In genomic region chr4:84247356-84247755, GRCm38 (mm10) we compare ENCODE assay signal across 24 mouse cellular contexts.
DNase-seq lines count a peak whose midpoint lies in the region; ATAC-seq lines count a peak whose summit lies in the region.
"Had no signal": no experiment of that assay in that cellular context is flagged by ENCODE, and none has a peak within 500 bp of the region (broad histone marks: within the 10 kb centered on the region; RNA-seq: fewer than 3 reads in every experiment).

No protein-coding gene starts in this region.

- no peak overlapping the region for H3K4me3 ChIP-seq in embryonic facial prominence, embryonic 11.5 days (ENCODE audit: low read depth, low read length)
- H3K4me3 ChIP-seq in limb, embryonic 10.5 days, result no peak overlapping the region
- no peak overlapping the region for H3K4me3 ChIP-seq in intestine, embryonic 16.5 days (ENCODE audit: low read length)
- H3K4me3 ChIP-seq in midbrain, embryonic 11.5 days (ENCODE audit: low read depth, low read length), result no peak overlapping the region
- H3K4me3 ChIP-seq: embryonic facial prominence, embryonic 15.5 days; erythroblast, embryonic 14.5 days; forebrain, embryonic 10.5 days; heart, adult 2 months; heart, embryonic 15.5 days; hindbrain, embryonic 10.5 days; hindbrain, embryonic 15.5 days had no signal

- ATAC-seq in embryonic facial prominence, embryonic 11.5 days (replicated peaks; ENCODE audit: insufficient number of reproducible peaks, low FRiP score, low TSS enrichment, low read depth), result no peak
- ATAC-seq in intestine, embryonic 16.5 days, result no peak
- ATAC-seq in midbrain, embryonic 11.5 days (ENCODE audit: low FRiP score), result no peak
- ATAC-seq: forebrain, embryonic 14.5 days; inflammation-experienced regulatory T-cells, adult 6 months had no signal

- no peaks in the 10 kb centered on the region for H3K27me3 ChIP-seq in embryonic facial prominence, embryonic 11.5 days (ENCODE audit: control insufficient read depth, insufficient read depth, low read length)
- H3K27me3 ChIP-seq in limb, embryonic 10.5 days (ENCODE audit: low read depth, poor library complexity, severe bottlenecking), result no peaks in the 10 kb centered on the region
- no peaks in the 10 kb centered on the region for H3K27me3 ChIP-seq in intestine, embryonic 16.5 days (replicated peaks; ENCODE audit: control insufficient read depth, insufficient read depth, low read length)
- no peaks in the 10 kb centered on the region; the same call in 1 of the 2 replicates for H3K27me3 ChIP-seq in midbrain, embryonic 11.5 days (ENCODE audit: control insufficient read depth, insufficient read depth, low read length)
- H3K27me3 ChIP-seq: CH12.LX; embryonic facial prominence, embryonic 15.5 days; heart, embryonic 15.5 days; hindbrain, embryonic 15.5 days had no signal

- H3K36me3 ChIP-seq in embryonic facial prominence, embryonic 11.5 days (replicated peaks; ENCODE audit: control insufficient read depth, insufficient read depth, low read depth, low read length), result no peaks in the 10 kb centered on the region
- H3K36me3 ChIP-seq in limb, embryonic 10.5 days, result no peaks in the 10 kb centered on the region
- H3K36me3 ChIP-seq in intestine, embryonic 16.5 days (ENCODE audit: control insufficient read depth, insufficient read depth, low read length), result no peaks in the 10 kb centered on the region
- no peaks in the 10 kb centered on the region for H3K36me3 ChIP-seq in midbrain, embryonic 11.5 days (ENCODE audit: control insufficient read depth, insufficient read depth, low read length)
- H3K36me3 ChIP-seq: embryonic facial prominence, embryonic 15.5 days; forebrain, embryonic 10.5 days; heart, embryonic 15.5 days; hindbrain, embryonic 10.5 days; hindbrain, embryonic 15.5 days had no signal

- H3K4me1 ChIP-seq in embryonic facial prominence, embryonic 11.5 days (ENCODE audit: control insufficient read depth, insufficient read depth, low read length), result peaks cover 5% of the 10 kb centered on the region; the same call in 1 of the 2 replicates
- peaks cover 16% of the 10 kb centered on the region for H3K4me1 ChIP-seq in limb, embryonic 10.5 days
- peaks cover 2% of the 10 kb centered on the region; the same call in 1 of the 2 replicates for H3K4me1 ChIP-seq in intestine, embryonic 16.5 days (ENCODE audit: control insufficient read depth, insufficient read depth, low read length)
- H3K4me1 ChIP-seq in midbrain, embryonic 11.5 days (ENCODE audit: control insufficient read depth, insufficient read depth, low read length), result no peaks in the 10 kb centered on the region
- H3K4me1 ChIP-seq: heart, embryonic 15.5 days; hindbrain, embryonic 10.5 days; hindbrain, embryonic 15.5 days had no signal

- H3K9me3 ChIP-seq in embryonic facial prominence, embryonic 11.5 days (replicated peaks; ENCODE audit: control insufficient read depth, low read length), result no peaks in the 10 kb centered on the region
- no peaks in the 10 kb centered on the region for H3K9me3 ChIP-seq in limb, embryonic 10.5 days (replicated peaks)
- H3K9me3 ChIP-seq in intestine, embryonic 16.5 days (ENCODE audit: control insufficient read depth, low read length), result no peaks in the 10 kb centered on the region
- H3K9me3 ChIP-seq in midbrain, embryonic 11.5 days (ENCODE audit: control insufficient read depth, low read length), result no peaks in the 10 kb centered on the region
- H3K9me3 ChIP-seq: embryonic facial prominence, embryonic 15.5 days; forebrain, embryonic 10.5 days; heart, embryonic 15.5 days; hindbrain, embryonic 10.5 days; hindbrain, embryonic 15.5 days had no signal

- DNase-seq in heart, adult 11 months, result peak; percentile 80
- DNase-seq in heart, postnatal 10 days, result no peak
- DNase-seq in embryonic facial prominence, embryonic 11.5 days (ENCODE audit: low spot score), result peak; percentile 66
- peak; percentile 49 for DNase-seq in limb, embryonic 10.5 days (ENCODE audit: low spot score)
- DNase-seq in midbrain, embryonic 11.5 days (ENCODE audit: low spot score, missing footprints), result no peak
- no peak for DNase-seq in testis, postnatal 14 days (ENCODE audit: low spot score)
- DNase-seq: adrenal gland, postnatal 10 days; cerebellum, adult 11-12 months; cerebellum, adult 9-10 months; cerebellum, postnatal 25 days; gastrocnemius, postnatal 36 days; heart, adult 2 months; kidney, adult 11 months had no signal

- H3K9ac ChIP-seq in embryonic facial prominence, embryonic 11.5 days (replicated peaks; ENCODE audit: low read length), result no peak overlapping the region
- no peak overlapping the region for H3K9ac ChIP-seq in intestine, embryonic 16.5 days (ENCODE audit: low read depth, low read length)
- H3K9ac ChIP-seq in midbrain, embryonic 11.5 days (ENCODE audit: low read length), result no peak overlapping the region
- H3K9ac ChIP-seq: embryonic facial prominence, embryonic 15.5 days; heart, embryonic 15.5 days; hindbrain, embryonic 15.5 days had no signal

- WGBS in embryonic facial prominence, embryonic 11.5 days, result 78% methylated on average over 2 of the region's 2 CpGs
- WGBS in limb, embryonic 10.5 days, result 65% methylated on average over 2 of the region's 2 CpGs
- 89% methylated on average over 2 of the region's 2 CpGs for WGBS in intestine, embryonic 16.5 days
- 96% methylated on average over 2 of the region's 2 CpGs for WGBS in midbrain, embryonic 11.5 days

- no peak overlapping the region for H3K4me2 ChIP-seq in embryonic facial prominence, embryonic 11.5 days (ENCODE audit: low read depth, low read length)
- no peak overlapping the region for H3K4me2 ChIP-seq in intestine, embryonic 16.5 days (ENCODE audit: low read depth, low read length)
- no peak overlapping the region for H3K4me2 ChIP-seq in midbrain, embryonic 11.5 days
- H3K4me2 ChIP-seq: embryonic facial prominence, embryonic 15.5 days; heart, embryonic 11.5 days; heart, embryonic 15.5 days; hindbrain, embryonic 15.5 days had no signal

- intact Hi-C loops in heart, postnatal 10 days (cut with DNase I), result no loop called here

- no peak overlapping the region for H3K27ac ChIP-seq in embryonic facial prominence, embryonic 11.5 days (replicated peaks; ENCODE audit: low read depth, low read length)
- peak overlapping the region; percentile 72 for H3K27ac ChIP-seq in limb, embryonic 10.5 days
- H3K27ac ChIP-seq in intestine, embryonic 16.5 days (ENCODE audit: low read length), result no peak overlapping the region
- no peak overlapping the region for H3K27ac ChIP-seq in midbrain, embryonic 11.5 days (ENCODE audit: low read depth, low read length)
- H3K27ac ChIP-seq: embryonic facial prominence, embryonic 15.5 days; forebrain, embryonic 10.5 days; heart, adult 2 months; heart, embryonic 15.5 days; hindbrain, embryonic 10.5 days; hindbrain, embryonic 15.5 days had no signal

Comparison
In these comparisons a context has a peak if more than half of its experiments do, and no peak if none do; other contexts are left out.
1. DNase-seq: peak in heart, adult 11 months (single experiment), embryonic facial prominence, embryonic 11.5 days (single experiment) and limb, embryonic 10.5 days (single experiment); none in heart, postnatal 10 days (0 of 2), midbrain, embryonic 11.5 days (single experiment) and testis, postnatal 14 days (single experiment).